Comparison of ENCODE assay signal across 8 mouse cellular contexts in genomic region chr10:60779628-60780027, GRCm38 (mm10). TPM values are rescaled to one million over a fixed set of nuclear protein-coding genes. Genes with fewer than 3 reads are reported as not detected.
DNase-seq lines count a peak whose midpoint lies in the region; ATAC-seq and TF ChIP-seq lines count a peak whose summit lies in the region.

No protein-coding gene starts in this region.

- no peak for DNase-seq in Patski (ENCODE audit: low read depth, low spot score)
- peak; percentile 86 for DNase-seq in cerebellum, adult 9-10 months
- DNase-seq in hindbrain, embryonic 10.5 days (ENCODE audit: low spot score): peak; percentile 83
- DNase-seq in layer of hippocampus, adult 9-10 months (ENCODE audit: low spot score): peak; percentile 59
- peak; percentile 86 for DNase-seq in lung, postnatal 10 days
- peak; percentile 71 for DNase-seq in retina, postnatal 7 days (ENCODE audit: low read depth, low spot score)
- DNase-seq in urinary bladder, adult 2 months (ENCODE audit: low spot score): peak; percentile 74

- peaks cover 4% of the 10 kb centered on the region; the same call in 1 of the 2 replicates for H3K36me3 ChIP-seq in hindbrain, embryonic 10.5 days

- no peaks in the 10 kb centered on the region for H3K9me3 ChIP-seq in hindbrain, embryonic 10.5 days

- in situ Hi-C loops in Patski (cut with MboI; ENCODE audit: low pct_unique_long_range_greater_than_20kb): loop anchor here (5.0 kb wide), 2 partner anchors 48 to 208 kb away; no protein-coding TSS in a partner anchor

- H3K4me1 ChIP-seq in hindbrain, embryonic 10.5 days (replicated peaks): peaks cover 15% of the 10 kb centered on the region

- peak; percentile 56 for ATAC-seq in Patski
- peak; percentile 57; the same call in 1 of the 2 replicates for ATAC-seq in frontal cortex, adult (ENCODE audit: low TSS enrichment)

- H3K27ac ChIP-seq in hindbrain, embryonic 10.5 days: no peak overlapping the region

- CTCF ChIA-PET in Patski (lab: Charles Lee): interaction anchor here (1.3 to 2.2 kb wide), 6 partner anchors 15 to 273 kb away, joined by 3 to 9 read pairs (median 4); partner anchors contain the start of gene Unc5b

- POLR2A ChIA-PET in Patski (lab: Charles Lee): interaction anchor here (0.5 to 2.1 kb wide), 4 partner anchors 49 to 584 kb away, joined by 3 to 6 read pairs (median 4); no protein-coding TSS in a partner anchor

- H3K27me3 ChIP-seq in Patski: no peaks in the 10 kb centered on the region
- peaks cover 35% of the 10 kb centered on the region for H3K27me3 ChIP-seq in hindbrain, embryonic 10.5 days (ENCODE audit: insufficient read depth, poor library complexity, severe bottlenecking)

- no peak for TF ChIP-seq CTCF in Patski (IDR thresholded peaks at IDR 0.05)

- no peak overlapping the region for H3K4me3 ChIP-seq in hindbrain, embryonic 10.5 days

- 10% methylated on average over 9 of the region's 9 CpGs for WGBS in hindbrain, embryonic 10.5 days

RNA-seq across cellular contexts. Expression of gene Slc29a3, which starts 27.0 kb away (rescaled TPM):
- 11.2 TPM for polyA plus RNA-seq in Patski (2021)
- polyA plus RNA-seq in hindbrain, embryonic 10.5 days (2016; fragmentation: Nextera tagmentation; extraction: Ambion mirVana): 9.4 and 11.8 TPM in 2 replicates
- polyA plus RNA-seq in urinary bladder, adult 2 months (2012; rRNA removed): 5.5 and 7.8 TPM in 2 replicates

RNA-seq across cellular contexts. Expression of gene Unc5b, which starts 51.8 kb away (rescaled TPM):
- polyA plus RNA-seq in Patski (2021): 44.8 TPM
- 2.4 and 2.6 TPM in 2 replicates for polyA plus RNA-seq in hindbrain, embryonic 10.5 days (2016; fragmentation: Nextera tagmentation; extraction: Ambion mirVana)
- polyA plus RNA-seq in urinary bladder, adult 2 months (2012; rRNA removed): 17.5 and 28.8 TPM in 2 replicates
